Mouse (Mus musculus) heart, postnatal 0 days (tissue): Measurements from ENCODE around the gene Cox8c. TPM values are rescaled to one million over a fixed set of nuclear protein-coding genes. Genes with fewer than 3 reads are reported as not detected.

ENCODE experiments used
- ATAC-seq: fragments of 200-750 bp; cut with Nextera tagmentation; 2 replicates; pipeline ENCODE4 v1.8.0; 2017; ENCODE audit warnings: low read depth, moderate number of reproducible peaks, moderate library complexity; ENCODE audit not compliant: insufficient read depth
- DNase-seq: peaks from one replicate; pipeline ENCODE4 v3.0.0-alpha.2; 2016; ENCODE audit warnings: low spot score
- H3K27ac ChIP-seq: fragments of 300-500 bp; sonication (generic); 2 replicates; pipeline ENCODE4 v1.5.1; 2014; ENCODE audit warnings: low read depth, mild to moderate bottlenecking
- H3K27me3 ChIP-seq: fragments of 300-500 bp; sonication (generic); 2 replicates; pipeline ENCODE4 v1.6.1; 2014; ENCODE audit warnings: low read length, mixed read lengths; ENCODE audit not compliant: control insufficient read depth, insufficient read depth
- H3K36me3 ChIP-seq: fragments of 300-500 bp; sonication (generic); replicated peaks from 2 replicates; pipeline ENCODE4 v1.6.1; 2014; ENCODE audit warnings: low read length, mixed read lengths; ENCODE audit not compliant: control insufficient read depth, insufficient read depth
- H3K4me1 ChIP-seq: fragments of 300-500 bp; sonication (generic); 2 replicates; pipeline ENCODE4 v1.6.1; 2014; ENCODE audit warnings: antibody characterized with exemption; ENCODE audit not compliant: control insufficient read depth, insufficient read depth
- H3K4me2 ChIP-seq: fragments of 300-500 bp; sonication (generic); 2 replicates; pipeline ENCODE4 v1.6.1; 2014; ENCODE audit warnings: low read depth, mild to moderate bottlenecking, low read length, moderate library complexity
- H3K4me3 ChIP-seq: fragments of 300-500 bp; sonication (generic); 2 replicates; pipeline ENCODE4 v1.5.1; 2014; ENCODE audit warnings: low read depth, low read length
- H3K9ac ChIP-seq: fragments of 300-500 bp; sonication (generic); replicated peaks from 2 replicates; pipeline ENCODE4 v1.6.1; 2014; ENCODE audit warnings: low read depth, low read length, mixed read lengths
- H3K9me3 ChIP-seq: fragments of 300-500 bp; sonication (generic); replicated peaks from 2 replicates; pipeline ENCODE4 v1.6.1; 2016; ENCODE audit warnings: low read length; ENCODE audit not compliant: control insufficient read depth
- CTCF ChIP-seq: IDR thresholded peaks from 2 replicates; pipeline ENCODE4 v1.5.1; 2016; ENCODE audit warnings: antibody characterized with exemption, control low read depth, low read depth
- EP300 ChIP-seq: IDR thresholded peaks from 2 replicates; pipeline ENCODE4 v1.6.1; 2016; ENCODE audit warnings: antibody characterized with exemption, low read depth
- WGBS: fragments of 180-500 bp; shearing (Covaris S2); extraction: QIAGEN DNeasy Blood & Tissue Kit; methylation state at CpG from one replicate; pipeline ENCODE4 v1.1.7; 2014; 5-methylcytosine and 5-hydroxymethylcytosine counted together
- polyA plus RNA-seq: library from polyadenylated mRNA; unstranded; fragments of >200 nt; fragmentation: Nextera tagmentation; extraction: Ambion mirVana; gene quantifications from 2 replicates; pipeline ENCODE4 v1.2.1, GENCODE M21; 2015
- total RNA-seq: library from RNA; depleted of rRNA; stranded (reverse); fragments of >200 nt; gene quantifications from 2 replicates; pipeline ENCODE4 v1.2.3, GENCODE M21; 2014; ENCODE audit warnings: low replicate concordance

Cox8c gene
- total and polyA plus RNA-seq, 2 experiments from 2014 or later: not detected

DNA sequence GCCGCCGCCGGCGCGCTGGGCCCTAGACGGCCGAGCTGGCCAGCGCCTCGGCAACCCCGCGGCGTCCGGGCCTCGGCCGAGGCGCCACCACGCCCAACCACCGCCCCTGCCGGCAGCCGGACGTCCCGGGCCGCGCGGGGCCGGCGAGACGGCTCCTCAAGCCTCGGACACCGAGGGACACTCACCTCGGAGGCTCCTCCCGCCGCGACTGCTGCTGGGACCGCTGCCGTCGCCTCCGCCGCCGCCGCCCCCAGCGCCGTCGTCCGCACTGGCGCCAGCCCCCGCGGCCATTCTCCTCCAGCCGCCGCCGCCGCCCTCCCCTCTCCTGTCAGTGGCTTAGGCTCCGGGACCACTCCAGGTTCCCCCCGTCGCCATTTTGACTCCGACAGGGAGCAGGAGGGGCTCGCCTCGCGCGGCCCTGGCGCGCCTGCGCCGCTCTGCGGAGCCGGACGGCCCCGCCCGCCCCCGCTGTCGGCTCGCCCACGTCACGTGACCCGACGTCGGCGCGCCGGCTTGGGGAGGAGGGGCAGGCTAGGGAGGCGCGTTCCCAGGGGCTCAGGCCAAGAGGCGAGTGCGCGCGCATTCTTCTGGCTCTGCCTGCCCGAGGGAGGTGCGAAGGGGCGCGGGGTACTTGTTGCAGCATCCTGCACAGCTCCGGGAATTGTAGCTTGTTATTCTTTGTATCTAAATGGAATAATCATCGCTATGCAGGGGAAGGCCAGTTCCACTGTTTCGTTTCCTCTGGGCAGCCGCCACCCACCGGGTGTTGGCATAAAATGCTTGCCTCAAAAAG, 20.9 kb upstream of the Cox8c start, which contains the start of gene Btbd7:
Btbd7 (minus strand) TSS at position 441 of the 793 bp plus-strand sequence.
- TF ChIP-seq CTCF (no peak), EP300 (no peak)
- Histone ChIP-seq H3K27ac (peak within 1 kb of the TSS; percentile 99), H3K4me1 (peaks cover 28% of the 10 kb centered on the region), H3K9ac (peak within 1 kb of the TSS; percentile 97), H3K36me3 (no peaks in the 10 kb centered on the region), H3K4me3 (peak within 1 kb of the TSS; percentile 100), H3K9me3 (no peaks in the 10 kb centered on the region), H3K4me2 (peak within 1 kb of the TSS; percentile 82), H3K27me3 (no peaks in the 10 kb centered on the region)
- ATAC-seq (peak; percentile 95), DNase-seq (peak; percentile 96)
- under 1% methylated on average over 32 of the region's 95 CpGs for WGBS

GRCm38 (mm10) chr12:102878901-102879300, 20.2 kb upstream of the Cox8c start:
- Histone ChIP-seq H3K9me3 (no peaks in the 10 kb centered on the region), H3K4me2 (peak overlapping the region; percentile 82), H3K9ac (peak overlapping the region; percentile 97), H3K36me3 (no peaks in the 10 kb centered on the region), H3K4me1 (peaks cover 28% of the 10 kb centered on the region), H3K27ac (peak overlapping the region; percentile 99), H3K27me3 (no peaks in the 10 kb centered on the region), H3K4me3 (peak overlapping the region; percentile 100)
- TF ChIP-seq EP300: no peak
- TF ChIP-seq CTCF: no peak
- ATAC-seq (no peak), DNase-seq (peak; percentile 16)
- WGBS: 5% methylated on average over 7 of the region's 7 CpGs

DNA sequence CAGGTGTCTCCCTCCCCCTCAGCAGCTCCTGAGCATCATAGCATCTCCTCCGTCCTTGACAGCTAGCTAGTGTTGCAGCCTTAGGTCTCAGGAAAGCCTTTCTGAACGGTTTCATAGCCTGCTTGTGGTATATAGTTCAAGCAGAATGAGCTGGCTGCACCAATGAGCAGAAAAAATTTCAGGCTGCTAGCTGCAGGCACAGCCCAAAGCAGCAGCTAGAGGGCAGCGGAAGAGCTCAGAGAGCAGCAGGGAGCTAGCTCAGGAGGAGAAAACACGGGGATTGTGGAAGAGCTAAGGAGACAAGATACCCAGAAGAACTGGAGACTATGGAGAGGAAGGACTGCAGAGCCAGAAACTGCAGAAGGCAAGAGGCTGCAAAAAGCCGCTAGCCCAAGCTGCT, 13.4 kb upstream of the Cox8c start:
- peak; percentile 38 for DNase-seq
- Histone ChIP-seq H3K9me3 (no peaks in the 10 kb centered on the region), H3K4me3 (no peak overlapping the region), H3K27me3 (no peaks in the 10 kb centered on the region), H3K9ac (no peak overlapping the region), H3K36me3 (no peaks in the 10 kb centered on the region), H3K27ac (no peak overlapping the region), H3K4me1 (no peaks in the 10 kb centered on the region), H3K4me2 (no peak overlapping the region)
- 18% methylated on average over 5 of the region's 5 CpGs for WGBS
- peak; percentile 82 for TF ChIP-seq CTCF
- TF ChIP-seq EP300: no peak
- no peak for ATAC-seq

- no peak for TF ChIP-seq CTCF
- no peak for TF ChIP-seq EP300
Measured at GRCm38 (mm10) chr12:102887366-102887765, 11.8 kb upstream of the Cox8c start.

DNA sequence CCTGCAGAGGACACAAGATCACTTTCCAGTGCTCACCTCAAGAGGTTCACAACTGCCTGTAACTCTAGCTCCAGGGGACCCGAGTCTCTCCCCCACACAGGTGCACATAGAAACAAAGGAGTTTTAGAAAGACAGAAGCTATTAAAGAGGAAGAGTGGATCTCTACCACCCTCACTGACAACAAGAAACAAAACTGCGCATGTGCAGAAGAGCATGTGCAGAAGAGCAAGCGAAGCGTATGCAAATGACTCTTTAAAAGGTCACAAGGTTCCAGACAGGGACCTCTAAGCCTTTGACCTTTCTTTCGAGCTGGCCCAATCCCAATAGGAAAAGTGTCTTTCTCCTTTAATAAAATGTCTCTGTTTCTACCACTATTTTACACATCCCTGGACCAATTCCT, 10.5 kb upstream of the Cox8c start:
- Histone ChIP-seq H3K27me3 (no peaks in the 10 kb centered on the region), H3K4me1 (no peaks in the 10 kb centered on the region), H3K4me3 (no peak overlapping the region), H3K36me3 (no peaks in the 10 kb centered on the region), H3K9me3 (no peaks in the 10 kb centered on the region), H3K27ac (no peak overlapping the region), H3K9ac (no peak overlapping the region), H3K4me2 (no peak overlapping the region)
- TF ChIP-seq CTCF (no peak), EP300 (no peak)
- WGBS: 71% methylated on average over 5 of the region's 5 CpGs
- DNase-seq: no peak
- no peak for ATAC-seq

More at GRCm38 (mm10) chr12:102887366-102887765, 11.8 kb upstream of the Cox8c start:
- no peak for DNase-seq
- Histone ChIP-seq H3K4me1 (no peaks in the 10 kb centered on the region), H3K27ac (no peak overlapping the region), H3K4me2 (no peak overlapping the region), H3K9ac (no peak overlapping the region), H3K36me3 (no peaks in the 10 kb centered on the region), H3K9me3 (no peaks in the 10 kb centered on the region), H3K27me3 (no peaks in the 10 kb centered on the region), H3K4me3 (no peak overlapping the region)
- no peak for ATAC-seq
- 52% methylated on average over 10 of the region's 10 CpGs for WGBS

GRCm38 (mm10) chr12:102908191-102908590, 9.1 kb downstream of the Cox8c start:
- no peak overlapping the region for H3K4me2 ChIP-seq
- 43% methylated on average over 3 of the region's 3 CpGs for WGBS
- DNase-seq (no peak), ATAC-seq (no peak)
- H3K27ac ChIP-seq: no peak overlapping the region
- H3K36me3 ChIP-seq: no peaks in the 10 kb centered on the region
- no peaks in the 10 kb centered on the region for H3K4me1 ChIP-seq
- no peak overlapping the region for H3K9ac ChIP-seq
- no peak overlapping the region for H3K4me3 ChIP-seq
- TF ChIP-seq EP300: no peak
- TF ChIP-seq CTCF: no peak
- H3K9me3 ChIP-seq: no peaks in the 10 kb centered on the region
- no peaks in the 10 kb centered on the region for H3K27me3 ChIP-seq
